Mouse (Mus musculus) G1E (cell line): ENCODE measurements around the gene Lypla2. TPM values are rescaled to one million over a fixed set of nuclear protein-coding genes. Genes with fewer than 3 reads are reported as not detected.

Experiments used
- ATAC-seq: 2 replicates; pipeline ENCODE4 v1.8.0; 2016; ENCODE audit warnings: mild to moderate bottlenecking; ENCODE audit not compliant: insufficient number of reproducible peaks, poor library complexity, low FRiP score, severe bottlenecking; ENCODE audit errors: extremely low read depth
- DNase-seq: peaks from one replicate; pipeline ENCODE4 v3.0.0; 2012; ENCODE audit warnings: low spot score
- H3K27me3 ChIP-seq: 2 replicates; pipeline ENCODE4 v1.6.1; 2012; ENCODE audit warnings: mild to moderate bottlenecking, low read length, inconsistent platforms; ENCODE audit not compliant: insufficient read depth
- H3K36me3 ChIP-seq: replicated peaks from 2 replicates; pipeline ENCODE3; 2012; ENCODE audit warnings: mild to moderate bottlenecking, inconsistent platforms
- H3K4me1 ChIP-seq: 2 replicates; pipeline ENCODE4 v1.6.1; 2012; ENCODE audit warnings: low read depth, low read length, inconsistent platforms, mixed read lengths; ENCODE audit not compliant: insufficient read depth
- H3K4me3 ChIP-seq: 2 replicates; pipeline ENCODE4 v1.5.1; 2012; ENCODE audit warnings: low read depth, mild to moderate bottlenecking, inconsistent platforms, low read length, moderate library complexity, mixed read lengths
- H3K9me3 ChIP-seq: replicated peaks from 2 replicates; pipeline ENCODE4 v1.6.1; 2012; ENCODE audit warnings: inconsistent platforms
- CTCF ChIP-seq: IDR thresholded peaks from 2 replicates; pipeline ENCODE4 v1.5.1; 2012; ENCODE audit warnings: low read depth, low read length, inconsistent platforms, mixed read lengths
- GATA1 ChIP-seq: IDR thresholded peaks from 2 replicates; pipeline ENCODE4 v1.6.1; 2012; ENCODE audit warnings: borderline replicate concordance, low read length, inconsistent platforms, mixed read lengths
- GATA2 ChIP-seq: IDR thresholded peaks from 2 replicates; pipeline ENCODE4 v1.6.1; 2012; ENCODE audit warnings: low read depth, low read length, inconsistent platforms, borderline replicate concordance
- POLR2AphosphoS5 ChIP-seq: IDR thresholded peaks from 2 replicates; pipeline ENCODE4 v1.6.1; 2012; ENCODE audit warnings: low read depth, low read length, inconsistent platforms; ENCODE audit not compliant: insufficient replicate concordance
- TAL1 ChIP-seq: conservative IDR thresholded peaks from 2 replicates; pipeline ENCODE4 v1.6.1; 2012; ENCODE audit warnings: low read depth, low read length, inconsistent platforms, mixed read lengths
- polyA plus RNA-seq: library from polyadenylated mRNA; stranded (reverse); fragments of >175 nt; gene quantifications from 2 replicates; pipeline ENCODE4 v1.2.3, GENCODE M21; 2012
- total RNA-seq, 2 experiments: library from RNA; stranded (forward) in 1 of 2; stranded (reverse) in 1 of 2; fragments of 200-1000 nt in 1 of 2; fragments of >200 nt in 1 of 2; fragmentation: Nextera tagmentation in 1 of 2; gene quantifications; 2 replicates each; pipeline ENCODE4 v1.2.3; 2014 to 2017

Gene Lypla2
- total RNA-seq (2014; fragmentation: Nextera tagmentation) (53.9 and 65.8 TPM in 2 replicates), total RNA-seq (2017) (28.5 and 34.1 TPM in 2 replicates), polyA plus RNA-seq (243 and 284 TPM in 2 replicates)

DNA sequence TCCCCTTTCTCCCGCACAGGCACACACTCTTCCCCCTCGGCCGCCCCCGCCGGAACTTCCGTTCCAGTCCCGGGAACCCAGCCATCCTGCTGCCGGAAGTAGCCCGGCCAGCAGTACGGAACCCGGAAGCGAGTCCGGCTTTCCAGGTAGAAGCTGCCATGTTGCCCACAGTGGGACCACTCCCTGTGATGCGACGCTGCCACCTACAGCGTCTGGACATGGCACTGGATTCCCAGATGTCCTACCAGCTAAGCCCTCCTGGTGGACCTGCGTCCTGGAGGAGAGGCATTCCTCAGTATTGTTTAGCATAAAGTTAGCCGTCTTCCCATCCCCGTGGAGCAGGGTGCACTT is at the start of gene Lypla2:
Gene Lypla2 (minus strand): TSS at position 71 of the 351 bp plus-strand sequence.
- Histone ChIP-seq H3K4me1 (peaks cover 63% of the 10 kb centered on the region), H3K9me3 (no peaks in the 10 kb centered on the region), H3K4me3 (peak within 1 kb of the TSS; percentile 95), H3K27me3 (no peaks in the 10 kb centered on the region), H3K36me3 (peaks cover 80% of the 10 kb centered on the region)
- DNase-seq (peak; percentile 96), ATAC-seq (peak; percentile 72; the same call in 1 of the 2 replicates)
- TF ChIP-seq CTCF (no peak), TAL1 (no peak), GATA2 (no peak), POLR2AphosphoS5 (no peak), GATA1 (no peak)

GRCm38 (mm10) chr4:136021549-136022047 is 49.2 kb upstream of the Lypla2 start, which contains the start of gene Eloa:
Eloa (minus strand) TSS chr4:136021763.
- no peak for TF ChIP-seq POLR2AphosphoS5
- no peak for TF ChIP-seq TAL1
- TF ChIP-seq GATA1, result no peak
- TF ChIP-seq GATA2, result no peak
- TF ChIP-seq CTCF, result no peak
- H3K36me3 ChIP-seq, result peaks cover 23% of the 10 kb centered on the region
- ATAC-seq, result peak; percentile 97
- H3K9me3 ChIP-seq, result no peaks in the 10 kb centered on the region
- H3K27me3 ChIP-seq, result no peaks in the 10 kb centered on the region
- peak; percentile 95 for DNase-seq
- peak within 1 kb of the TSS; percentile 96 for H3K4me3 ChIP-seq
- peaks cover 28% of the 10 kb centered on the region for H3K4me1 ChIP-seq

- no peaks in the 10 kb centered on the region for H3K9me3 ChIP-seq
- peak overlapping the region; percentile 96 for H3K4me3 ChIP-seq
- TF ChIP-seq GATA2, result no peak
- no peak for TF ChIP-seq CTCF
- TF ChIP-seq TAL1, result no peak
- TF ChIP-seq POLR2AphosphoS5, result no peak
- no peak for TF ChIP-seq GATA1
- peaks cover 32% of the 10 kb centered on the region for H3K4me1 ChIP-seq
- ATAC-seq (no peak), DNase-seq (peak; percentile 55)
- H3K27me3 ChIP-seq, result no peaks in the 10 kb centered on the region
- H3K36me3 ChIP-seq, result peaks cover 29% of the 10 kb centered on the region
These were observed 48.5 kb upstream of the Lypla2 start for GRCm38 (mm10) chr4:136020743-136021548.

- no peak for ATAC-seq
- H3K4me3 ChIP-seq, result no peak overlapping the region
- no peaks in the 10 kb centered on the region for H3K27me3 ChIP-seq
- H3K36me3 ChIP-seq, result peaks cover 71% of the 10 kb centered on the region
- DNase-seq, result no peak
- H3K9me3 ChIP-seq, result no peaks in the 10 kb centered on the region
- TF ChIP-seq GATA1 (no peak), GATA2 (no peak), CTCF (no peak), POLR2AphosphoS5 (no peak), TAL1 (no peak)
- peaks cover 37% of the 10 kb centered on the region for H3K4me1 ChIP-seq
These were observed 43.7 kb upstream of the Lypla2 start for GRCm38 (mm10) chr4:136016059-136016602.

GRCm38 (mm10) chr4:136010586-136010985 is 38.2 kb upstream of the Lypla2 start:
- ATAC-seq, result no peak
- TF ChIP-seq TAL1 (no peak), POLR2AphosphoS5 (no peak), CTCF (no peak), GATA1 (no peak), GATA2 (no peak)
- H3K27me3 ChIP-seq, result no peaks in the 10 kb centered on the region
- H3K4me3 ChIP-seq, result no peak overlapping the region
- no peaks in the 10 kb centered on the region for H3K9me3 ChIP-seq
- H3K36me3 ChIP-seq, result peaks cover 91% of the 10 kb centered on the region
- peaks cover 11% of the 10 kb centered on the region for H3K4me1 ChIP-seq
- DNase-seq, result no peak

GRCm38 (mm10) chr4:136008782-136009447 is 36.5 kb upstream of the Lypla2 start:
- TF ChIP-seq POLR2AphosphoS5 (no peak), CTCF (no peak), TAL1 (no peak), GATA2 (no peak), GATA1 (no peak)
- Histone ChIP-seq H3K4me1 (peaks cover 5% of the 10 kb centered on the region; the same call in 1 of the 2 replicates), H3K9me3 (no peaks in the 10 kb centered on the region), H3K4me3 (no peak overlapping the region), H3K27me3 (no peaks in the 10 kb centered on the region), H3K36me3 (peaks cover 93% of the 10 kb centered on the region)
- no peak for ATAC-seq
- DNase-seq, result no peak
